Mouse (Mus musculus) forebrain, embryonic 14.5 days (tissue): ENCODE data around the gene Pnma3. TPM values are rescaled to one million over a fixed set of nuclear protein-coding genes. Genes with fewer than 3 reads are reported as not detected.
"Not testable (repeated sequence)": the region's sequence is repeated elsewhere in the genome, so short reads cannot be mapped to it uniquely, and the experiment has no call there.

Experiments
- ATAC-seq: fragments of 200-750 bp; cut with Nextera tagmentation; 2 replicates; pipeline ENCODE4 v1.8.0; 2017; ENCODE audit warnings: mild to moderate bottlenecking, moderate library complexity
- DNase-seq: peaks from one replicate; pipeline ENCODE4 v3.0.0-alpha.2; 2015; ENCODE audit warnings: low spot score
- H3K27ac ChIP-seq: fragments of 300-500 bp; sonication (generic); 2 replicates; pipeline ENCODE4 v1.5.1; 2014; ENCODE audit warnings: low read depth, mild to moderate bottlenecking, control low read depth, low read length, moderate library complexity
- H3K27me3 ChIP-seq: fragments of 300-500 bp; sonication (generic); replicated peaks from 2 replicates; pipeline ENCODE4 v1.6.1; 2014; ENCODE audit warnings: low read length, control low read depth, mixed read lengths; ENCODE audit not compliant: control insufficient read depth, insufficient read depth
- H3K36me3 ChIP-seq: fragments of 300-500 bp; sonication (generic); 2 replicates; pipeline ENCODE4 v1.6.1; 2014; ENCODE audit warnings: low read length, control low read depth; ENCODE audit not compliant: control insufficient read depth, insufficient read depth
- H3K4me1 ChIP-seq: fragments of 300-500 bp; sonication (generic); 2 replicates; pipeline ENCODE4 v1.6.1; 2014; ENCODE audit warnings: antibody characterized with exemption, low read length, control low read depth; ENCODE audit not compliant: control insufficient read depth, insufficient read depth
- H3K4me2 ChIP-seq: fragments of 300-500 bp; sonication (generic); 2 replicates; pipeline ENCODE4 v1.6.1; 2014; ENCODE audit warnings: mild to moderate bottlenecking, control low read depth, low read length
- H3K4me3 ChIP-seq: fragments of 300-500 bp; sonication (generic); 2 replicates; pipeline ENCODE4 v1.5.1; 2014; ENCODE audit warnings: low read depth, low read length, control low read depth
- H3K9ac ChIP-seq: fragments of 300-500 bp; sonication (generic); 2 replicates; pipeline ENCODE4 v1.6.1; 2014; ENCODE audit warnings: mild to moderate bottlenecking, low read length, control low read depth, moderate library complexity
- H3K9me3 ChIP-seq: fragments of 300-500 bp; sonication (generic); replicated peaks from 2 replicates; pipeline ENCODE4 v1.6.1; 2016; ENCODE audit warnings: low read length, control low read depth, mixed read lengths; ENCODE audit not compliant: control insufficient read depth
- WGBS: fragments of 180-500 bp; shearing (Covaris S2); extraction: QIAGEN DNeasy Blood & Tissue Kit; methylation state at CpG from one replicate; pipeline ENCODE4 v1.1.7; 2014; 5-methylcytosine and 5-hydroxymethylcytosine counted together
- polyA plus RNA-seq: library from polyadenylated mRNA; unstranded; fragments of >200 nt; fragmentation: Nextera tagmentation; extraction: Ambion mirVana; gene quantifications from 2 replicates; pipeline ENCODE4 v1.2.1, GENCODE M21; 2014

Gene Pnma3
- polyA plus RNA-seq, 1 experiment from 2014 or later: 1.3 TPM

DNA sequence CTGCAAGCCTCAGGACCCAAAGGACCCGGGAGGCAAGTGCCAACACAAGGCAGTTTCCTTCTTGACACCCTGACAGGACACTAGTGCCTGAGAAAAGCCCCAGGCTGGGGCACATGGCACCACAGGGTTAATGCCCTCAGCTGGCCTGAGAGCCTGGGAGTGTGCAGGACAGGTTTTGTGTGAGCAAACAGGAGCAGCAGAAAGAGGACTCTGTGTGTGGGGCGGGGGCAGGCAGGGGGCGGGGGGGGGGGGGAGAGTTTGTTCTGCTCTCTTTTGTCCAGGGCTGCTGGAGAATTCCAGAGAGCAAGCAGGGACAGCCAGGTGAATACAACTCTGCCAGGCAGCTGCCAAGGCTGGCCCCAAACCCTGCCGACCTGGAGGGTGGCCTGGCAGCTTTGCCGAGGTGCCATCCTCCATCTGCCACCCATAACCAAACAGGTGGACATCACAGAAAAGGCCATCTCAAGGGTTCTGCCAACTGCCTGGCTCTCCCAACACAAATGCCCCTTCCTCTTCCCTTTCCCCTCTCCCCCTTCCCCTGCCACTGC lies 2.3 kb downstream of the Pnma3 start:
- not testable (repeated sequence) for ATAC-seq, H3K36me3 ChIP-seq, H3K9ac ChIP-seq, H3K4me2 ChIP-seq, H3K27me3 ChIP-seq, DNase-seq, H3K4me1 ChIP-seq, H3K4me3 ChIP-seq, H3K9me3 ChIP-seq, H3K27ac ChIP-seq
- WGBS: 67% methylated on average over 1 of the region's 5 CpGs

DNA sequence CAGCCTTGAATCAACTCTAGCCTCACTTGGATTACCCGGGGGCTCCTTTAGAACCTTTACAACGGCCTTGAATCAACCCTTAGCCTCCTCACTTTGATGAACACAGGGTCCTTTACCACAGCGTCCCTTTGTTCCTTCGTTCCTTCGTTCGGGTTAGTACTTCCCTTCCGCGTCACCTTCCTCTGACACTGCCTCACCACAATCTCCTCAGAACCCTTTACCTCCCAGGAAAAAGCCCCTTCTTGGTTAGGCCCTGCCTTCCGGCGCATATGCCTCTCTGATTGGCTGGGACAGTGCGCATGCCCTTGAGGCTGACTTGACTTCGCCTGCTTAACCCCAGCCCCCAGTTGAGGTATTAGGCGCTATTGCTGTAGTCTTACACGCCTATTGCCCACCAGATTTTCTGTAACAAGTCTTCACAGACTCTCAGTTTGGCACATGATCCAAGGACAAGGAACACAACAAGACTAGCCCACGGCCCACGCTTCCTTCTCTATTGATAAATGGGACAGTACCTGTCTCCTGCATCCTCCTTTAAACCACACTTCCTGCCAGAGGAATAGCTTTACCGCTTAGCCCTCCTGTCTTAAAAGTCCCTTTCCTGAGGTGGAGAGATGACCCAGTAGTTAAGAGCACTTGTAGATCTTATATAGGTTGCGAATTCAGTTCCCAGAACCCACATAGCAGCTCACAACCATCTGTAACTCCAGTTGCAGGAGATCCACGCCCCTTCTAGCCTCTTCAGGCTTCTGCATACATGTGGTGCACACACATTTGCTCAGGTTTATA lies 17.9 kb downstream of the Pnma3 start, which contains the start of gene Xlr4a:
TSS of gene Xlr4a (minus strand) at position 212 of the 789 bp plus-strand sequence.
- not testable (repeated sequence) for H3K36me3 ChIP-seq, H3K4me2 ChIP-seq, H3K4me1 ChIP-seq, H3K9me3 ChIP-seq, H3K4me3 ChIP-seq, DNase-seq, ATAC-seq, H3K9ac ChIP-seq, H3K27ac ChIP-seq, H3K27me3 ChIP-seq
- WGBS: 85% methylated on average over 16 of the region's 19 CpGs

GRCm38 (mm10) chrX:73096941-73097508 lies 32.4 kb downstream of the Pnma3 start, which contains the start of gene Xlr3a:
Gene Xlr3a, minus strand, starts transcription at chrX:73097095.
- H3K4me3 ChIP-seq, H3K27me3 ChIP-seq, H3K27ac ChIP-seq, ATAC-seq, H3K9ac ChIP-seq, H3K36me3 ChIP-seq, H3K9me3 ChIP-seq, H3K4me1 ChIP-seq, H3K4me2 ChIP-seq: not testable (repeated sequence)
- DNase-seq: peak; percentile 0
- 80% methylated on average over 13 of the region's 13 CpGs for WGBS

GRCm38 (mm10) chrX:73116747-73117146 lies 52.2 kb downstream of the Pnma3 start, which contains the start of gene Gm14685:
Gene Gm14685, plus strand, starts transcription at chrX:73117047.
- H3K9me3 ChIP-seq, DNase-seq, H3K4me3 ChIP-seq, H3K27ac ChIP-seq, H3K36me3 ChIP-seq, H3K4me2 ChIP-seq, H3K4me1 ChIP-seq, H3K27me3 ChIP-seq, H3K9ac ChIP-seq, ATAC-seq: not testable (repeated sequence)
- no CpG with 5 or more reads among the region's 7 CpGs for WGBS

Other genes with a start within 250 kb of the Pnma3 start
- gene Gabrq, start 239.6 kb upstream of the Pnma3 start, polyA plus RNA-seq: 2.0 and 2.3 TPM in 2 replicates
- gene Cetn2, start 146.4 kb upstream of the Pnma3 start, polyA plus RNA-seq: 97.6 and 103 TPM in 2 replicates
- gene Nsdhl, start 146.2 kb upstream of the Pnma3 start, polyA plus RNA-seq: 44.7 and 45.0 TPM in 2 replicates
- gene Zfp185, start 77.4 kb upstream of the Pnma3 start, polyA plus RNA-seq: 0.76 and 0.87 TPM in 2 replicates
- not detected in 2 replicates for gene Pnma5, start 27.7 kb upstream of the Pnma3 start, polyA plus RNA-seq
- 0.43 and 0.69 TPM in 2 replicates for gene Xlr4a, start 17.7 kb downstream of the Pnma3 start, polyA plus RNA-seq
- 2.5 and 6.9 TPM in 2 replicates for gene Xlr3a, start 32.3 kb downstream of the Pnma3 start, polyA plus RNA-seq
- 0.22 and 0.84 TPM in 2 replicates for gene Gm14685, start 52.3 kb downstream of the Pnma3 start, polyA plus RNA-seq
- gene Xlr5b, start 84.0 kb downstream of the Pnma3 start, polyA plus RNA-seq: not detected in 2 replicates
- gene DXBay18, start 84.7 kb downstream of the Pnma3 start, polyA plus RNA-seq: 0.28 and 0.63 TPM in 2 replicates
- not detected in 2 replicates for gene Spin2d, start 112.2 kb downstream of the Pnma3 start, polyA plus RNA-seq
- gene Xlr3b, start 127.4 kb downstream of the Pnma3 start, polyA plus RNA-seq: 10.6 and 43.5 TPM in 2 replicates
- 0.37 and 1.4 TPM in 2 replicates for gene Xlr4b, start 149.5 kb downstream of the Pnma3 start, polyA plus RNA-seq
- 18.8 and 24.6 TPM in 2 replicates for gene F8a, start 163.5 kb downstream of the Pnma3 start, polyA plus RNA-seq
- 0.54 TPM in 1 of 2 replicates, not detected in the other for gene Xlr4c, start 178.3 kb downstream of the Pnma3 start, polyA plus RNA-seq
- not detected in 2 replicates for gene Xlr3c, start 200.6 kb downstream of the Pnma3 start, polyA plus RNA-seq
- not detected in 2 replicates for gene Xlr5a, start 228.2 kb downstream of the Pnma3 start, polyA plus RNA-seq
- gene Xlr5c, start 228.2 kb downstream of the Pnma3 start, polyA plus RNA-seq: not detected in 2 replicates